Mouse (Mus musculus) cortical plate, adult 2 months (tissue): ENCODE results near the gene Wdr63.

Experiments used
- CTCF ChIP-seq: fragments of 200-500 bp; IDR thresholded peaks from 2 replicates; pipeline ENCODE4 v1.5.1; 2011; ENCODE audit warnings: mild to moderate bottlenecking, control low read depth, low read length; ENCODE audit not compliant: insufficient read depth; ENCODE audit errors: extremely low read depth
- POLR2A ChIP-seq: fragments of 200-500 bp; IDR thresholded peaks from 2 replicates; pipeline ENCODE4 v1.6.1; 2011; ENCODE audit warnings: mild to moderate bottlenecking, low read length, control low read depth; ENCODE audit not compliant: insufficient read depth; ENCODE audit errors: extremely low read depth

DNA sequence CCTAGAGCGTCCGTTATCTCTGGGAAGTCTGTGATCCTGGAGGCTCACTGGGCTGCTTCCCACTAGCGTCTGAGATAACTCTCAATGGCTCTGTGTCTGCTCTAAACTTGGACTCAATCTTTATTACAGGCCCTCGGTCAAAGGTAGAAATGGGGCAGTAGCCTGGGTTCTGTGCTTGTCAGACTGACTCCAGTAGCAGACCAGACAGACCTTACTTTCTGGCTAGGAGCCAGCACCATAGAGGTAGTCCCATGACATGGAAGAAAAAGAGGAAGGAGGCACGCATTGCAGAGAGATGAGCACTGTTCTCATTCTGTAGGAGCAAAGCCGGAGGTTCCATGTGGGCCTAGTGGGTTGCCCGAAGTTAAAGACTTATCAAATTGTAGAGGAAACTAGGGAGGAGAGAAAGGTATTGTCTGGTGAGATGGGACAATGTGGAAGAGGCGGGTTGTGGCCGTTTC, 10.1 kb upstream of the Wdr63 start:
- TF ChIP-seq CTCF: no peak
- no peak for TF ChIP-seq POLR2A
